Mouse (Mus musculus) liver, adult 2 months (tissue): ENCODE measurements around the gene Col4a2.

Experiments used
- CTCF ChIP-seq: fragments of 200-500 bp; IDR thresholded peaks from 2 replicates; pipeline ENCODE4 v1.5.1; 2011; ENCODE audit warnings: low read depth, low read length, control low read depth
- POLR2A ChIP-seq: fragments of 200-500 bp; IDR thresholded peaks from 2 replicates; pipeline ENCODE4 v1.6.1; 2011; ENCODE audit warnings: low read length, control low read depth; ENCODE audit not compliant: insufficient read depth; ENCODE audit errors: extremely low read depth

GRCm38 (mm10) chr8:11331561-11331960 is 19.0 kb downstream of the Col4a2 start:
- TF ChIP-seq POLR2A (no peak), CTCF (no peak)
